Mouse (Mus musculus) testis, adult 2 months (tissue): ENCODE measurements around the gene B3gnt2. TPM values are rescaled to one million over a fixed set of nuclear protein-coding genes. Genes with fewer than 3 reads are reported as not detected.
A peak's percentile ranks its signal among the peaks of the same experiment; 100 is the strongest.

ENCODE experiments used
- H3K27ac ChIP-seq: fragments of 200-500 bp; 2 replicates; pipeline ENCODE4 v1.5.1; 2012; ENCODE audit warnings: low read depth, low read length; ENCODE audit not compliant: control insufficient read depth, insufficient read depth
- H3K27me3 ChIP-seq: fragments of 200-500 bp; 2 replicates; pipeline ENCODE4 v1.6.1; 2012; ENCODE audit warnings: mild to moderate bottlenecking, low read length, moderate library complexity; ENCODE audit not compliant: control insufficient read depth, insufficient read depth
- H3K36me3 ChIP-seq: fragments of 200-500 bp; 2 replicates; pipeline ENCODE4 v1.6.1; 2012; ENCODE audit warnings: mild to moderate bottlenecking, low read length; ENCODE audit not compliant: control insufficient read depth, insufficient read depth
- H3K4me1 ChIP-seq: fragments of 200-500 bp; 2 replicates; pipeline ENCODE4 v1.6.1; 2012; ENCODE audit warnings: low read length; ENCODE audit not compliant: control insufficient read depth, insufficient read depth
- H3K4me3 ChIP-seq: fragments of 200-500 bp; 2 replicates; pipeline ENCODE4 v1.5.1; 2012; ENCODE audit warnings: low read depth, mild to moderate bottlenecking, low read length, moderate library complexity, mixed read lengths; ENCODE audit not compliant: control insufficient read depth
- CTCF ChIP-seq: fragments of 200-500 bp; IDR thresholded peaks from 2 replicates; pipeline ENCODE4 v1.5.1; 2012; ENCODE audit warnings: low read depth, mild to moderate bottlenecking, inconsistent platforms, low read length, moderate library complexity; ENCODE audit not compliant: control insufficient read depth, insufficient read depth, insufficient replicate concordance
- POLR2A ChIP-seq: fragments of 200-500 bp; IDR thresholded peaks from 2 replicates; pipeline ENCODE4 v1.6.1; 2012; ENCODE audit warnings: low read depth, mild to moderate bottlenecking, inconsistent platforms, low read length, moderate library complexity; ENCODE audit not compliant: control insufficient read depth
- polyA plus RNA-seq: library from polyadenylated mRNA; depleted of rRNA; stranded (reverse); fragments of >200 nt; gene quantifications from 2 replicates; pipeline ENCODE4 v1.2.3, GENCODE M21; 2012

The B3gnt2 gene
- polyA plus RNA-seq, 1 experiment = 1.2 TPM

DNA sequence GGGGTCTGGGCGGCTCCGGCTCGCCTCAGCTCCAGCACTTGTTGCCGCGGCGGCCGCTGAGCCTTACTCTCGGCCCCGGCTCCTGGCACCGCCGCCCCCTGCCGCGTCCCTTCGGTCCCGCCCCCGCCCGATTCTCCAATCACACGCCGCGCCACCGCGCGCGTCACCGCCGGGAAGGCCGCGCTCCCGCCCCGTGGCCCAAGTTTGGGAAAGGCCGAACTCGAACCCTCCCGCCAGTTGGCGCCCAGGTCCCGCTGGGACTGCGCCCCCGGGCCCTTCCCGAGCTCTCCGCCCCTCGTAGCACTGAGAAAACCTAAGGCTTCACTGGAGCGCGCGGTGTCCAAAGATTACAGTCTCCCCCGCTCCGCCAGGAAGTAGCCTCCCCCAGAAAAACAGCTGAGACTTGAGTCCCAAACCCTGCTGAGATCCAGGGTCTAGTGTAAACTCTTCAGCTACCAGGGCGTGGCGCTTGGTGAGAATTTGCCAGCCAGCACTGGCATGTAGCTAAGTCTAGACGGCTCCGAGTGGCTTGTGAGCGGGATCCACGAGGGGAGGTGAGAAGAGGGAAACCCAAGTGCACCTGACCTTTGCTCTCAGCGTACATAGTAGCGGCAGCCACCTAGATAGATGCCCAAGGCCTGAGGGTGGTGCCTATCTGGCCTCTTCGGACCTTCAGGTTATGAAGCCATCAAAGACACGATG is 977 bp downstream of the B3gnt2 start:
- TF ChIP-seq CTCF (no peak), POLR2A (peak; percentile 60; the same call in 1 of the 2 replicates)
- Histone ChIP-seq H3K4me1 (peaks cover 17% of the 10 kb centered on the region), H3K27ac (peak overlapping the region; percentile 80), H3K27me3 (peaks cover 4% of the 10 kb centered on the region; the same call in 1 of the 2 replicates), H3K36me3 (no peaks in the 10 kb centered on the region), H3K4me3 (peak overlapping the region; percentile 91)

- peak overlapping the region; percentile 71 for H3K27ac ChIP-seq
- peak overlapping the region; percentile 91 for H3K4me3 ChIP-seq
- no peak for TF ChIP-seq CTCF
- no peak for TF ChIP-seq POLR2A
- H3K4me1 ChIP-seq = peaks cover 17% of the 10 kb centered on the region
- no peaks in the 10 kb centered on the region for H3K36me3 ChIP-seq
- peaks cover 4% of the 10 kb centered on the region; the same call in 1 of the 2 replicates for H3K27me3 ChIP-seq
Observed at GRCm38 (mm10) chr11:22859301-22859632, 1.5 kb downstream of the B3gnt2 start.

DNA sequence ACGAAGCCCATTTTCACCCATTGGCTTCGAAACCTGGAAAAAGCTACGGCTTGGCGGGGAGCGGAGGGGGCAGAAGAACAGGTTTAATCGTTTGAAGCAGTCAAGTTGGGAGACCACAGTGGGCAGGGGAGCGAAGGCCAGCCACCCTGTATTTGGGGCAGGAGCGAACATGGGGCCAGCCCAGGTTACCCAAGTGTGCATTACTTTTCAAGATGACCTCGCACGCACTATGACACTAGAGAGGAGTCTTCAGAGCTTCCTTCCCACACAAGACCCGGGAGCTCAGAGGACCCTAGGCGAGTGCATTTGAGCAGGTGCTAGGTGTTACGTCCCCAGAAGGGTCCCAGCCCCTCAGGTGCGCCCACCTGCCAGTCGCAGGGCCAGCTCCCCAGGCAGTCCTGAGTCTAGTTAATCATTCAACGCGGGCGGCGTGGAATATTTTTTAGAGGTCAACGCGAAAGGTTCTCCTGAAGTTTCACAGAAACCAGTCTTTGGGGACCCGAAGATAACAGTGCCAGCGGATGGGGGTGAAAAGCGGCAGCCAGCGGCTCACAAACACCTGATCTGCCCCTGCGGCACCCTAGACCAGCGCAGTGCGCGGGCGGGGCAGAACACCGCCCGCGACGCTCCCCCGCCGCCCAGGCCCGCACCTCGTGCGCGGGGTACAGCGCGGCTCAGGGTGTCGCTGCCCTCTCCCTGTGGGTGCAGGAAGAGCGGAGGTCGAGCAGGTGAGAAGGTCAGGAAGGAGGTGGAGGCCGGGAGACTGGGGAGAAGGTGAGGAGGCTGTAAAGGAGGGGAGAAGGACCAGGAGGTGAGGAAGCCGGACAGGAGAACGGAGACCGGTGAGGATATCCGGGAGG is 2.1 kb downstream of the B3gnt2 start:
- Histone ChIP-seq H3K4me3 (peak overlapping the region; percentile 91), H3K27ac (peak overlapping the region; percentile 71), H3K27me3 (peaks cover 4% of the 10 kb centered on the region; the same call in 1 of the 2 replicates), H3K36me3 (no peaks in the 10 kb centered on the region), H3K4me1 (peaks cover 17% of the 10 kb centered on the region)
- TF ChIP-seq CTCF (no peak), POLR2A (no peak)

DNA sequence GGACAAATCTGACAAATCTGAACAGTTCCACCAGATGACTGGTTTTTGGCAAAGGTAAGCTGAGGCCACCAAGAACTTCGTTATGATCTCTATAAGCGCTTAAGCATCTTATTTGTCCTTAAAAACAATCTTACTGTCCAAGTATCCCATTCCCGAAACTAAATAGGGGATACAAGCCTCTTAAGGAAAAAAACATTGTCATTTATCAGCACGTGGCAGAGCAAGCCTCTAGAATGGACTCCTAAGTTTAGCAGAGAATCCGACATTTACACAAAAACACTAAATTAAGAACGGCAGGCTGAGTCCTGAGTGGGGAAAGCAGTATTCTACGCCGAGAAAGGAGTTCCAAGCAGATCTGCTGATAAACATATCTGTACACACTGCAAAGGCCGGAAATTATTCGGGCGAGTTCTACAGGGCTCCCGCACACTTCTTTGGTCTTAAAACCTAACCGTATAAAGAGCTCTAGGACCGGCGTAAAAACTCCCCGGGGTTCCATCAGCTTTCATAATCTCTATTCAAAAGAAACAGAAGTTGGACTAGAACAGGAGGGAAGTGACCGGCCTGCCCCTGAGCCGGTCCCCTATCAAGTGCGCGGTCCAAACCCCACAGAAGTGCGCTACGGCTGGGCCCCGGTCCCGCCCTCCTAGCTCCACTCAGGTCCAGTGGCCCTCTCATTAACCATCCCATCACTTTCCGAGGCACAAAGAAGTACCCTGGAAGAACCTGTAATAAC is 2.9 kb downstream of the B3gnt2 start:
- peaks cover 4% of the 10 kb centered on the region; the same call in 1 of the 2 replicates for H3K27me3 ChIP-seq
- no peak overlapping the region for H3K27ac ChIP-seq

DNA sequence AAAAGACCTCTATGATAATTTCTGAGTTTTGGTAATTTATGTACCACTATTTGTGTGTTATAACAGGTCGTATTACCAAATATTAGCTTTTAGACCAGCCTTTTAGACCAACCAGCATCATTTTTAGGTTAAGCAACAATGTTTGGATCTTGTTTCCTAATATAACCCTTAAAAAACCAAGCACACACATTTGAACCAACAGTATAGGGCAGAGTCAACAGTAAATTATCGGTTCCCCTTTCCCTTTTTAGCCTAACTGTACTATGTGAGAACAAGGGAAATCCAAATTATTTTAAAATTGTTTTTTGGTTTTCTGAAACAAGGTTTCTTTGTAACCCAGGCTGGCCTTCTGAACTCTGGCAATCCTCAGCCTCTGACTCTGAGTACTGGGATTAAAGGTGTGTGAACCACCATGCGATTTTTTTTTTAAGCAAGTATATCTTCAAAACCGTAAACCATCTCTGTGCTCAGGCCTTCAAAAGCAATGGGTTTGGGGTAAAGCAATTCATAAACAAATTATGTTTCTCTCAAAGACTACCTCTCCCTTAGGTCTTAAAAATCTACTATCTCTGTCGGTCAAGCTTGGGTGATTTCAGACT is 3.6 kb downstream of the B3gnt2 start:
- Histone ChIP-seq H3K27ac (no peak overlapping the region), H3K4me1 (peaks cover 17% of the 10 kb centered on the region), H3K36me3 (no peaks in the 10 kb centered on the region), H3K4me3 (no peak overlapping the region), H3K27me3 (peaks cover 4% of the 10 kb centered on the region; the same call in 1 of the 2 replicates)
- no peak for TF ChIP-seq CTCF
- no peak for TF ChIP-seq POLR2A

More for the DNA sequence above, 2.9 kb downstream of the B3gnt2 start:
- peak overlapping the region; percentile 91 for H3K4me3 ChIP-seq
- no peaks in the 10 kb centered on the region for H3K36me3 ChIP-seq
- TF ChIP-seq POLR2A (no peak), CTCF (no peak)
- peaks cover 17% of the 10 kb centered on the region for H3K4me1 ChIP-seq

GRCm38 (mm10) chr11:22856371-22856965 is 4.3 kb downstream of the B3gnt2 start:
- H3K27me3 ChIP-seq = peaks cover 4% of the 10 kb centered on the region; the same call in 1 of the 2 replicates
- peaks cover 17% of the 10 kb centered on the region for H3K4me1 ChIP-seq
- no peak overlapping the region for H3K27ac ChIP-seq
- no peaks in the 10 kb centered on the region for H3K36me3 ChIP-seq
- no peak overlapping the region for H3K4me3 ChIP-seq
- TF ChIP-seq CTCF (no peak), POLR2A (no peak)

DNA sequence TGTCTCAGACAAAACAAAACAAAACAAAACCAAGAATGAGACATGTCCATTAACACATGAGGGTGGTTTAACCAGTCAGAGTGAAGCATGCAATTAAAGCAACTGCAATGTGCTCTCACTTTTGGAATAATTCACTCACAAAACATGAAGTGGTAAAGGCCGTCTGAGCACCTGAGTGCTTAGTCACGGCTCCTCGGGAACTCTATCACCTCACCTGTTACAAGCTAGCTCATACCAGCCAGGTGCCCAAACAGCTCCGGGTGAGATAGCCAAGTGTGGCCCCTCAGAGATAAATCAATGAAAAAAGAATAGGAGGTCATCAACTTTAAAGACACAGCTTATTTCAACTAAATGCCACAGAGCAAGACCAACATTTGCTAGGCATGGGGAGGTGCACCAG is 6.2 kb downstream of the B3gnt2 start:
- H3K27me3 ChIP-seq = peaks cover 4% of the 10 kb centered on the region; the same call in 1 of the 2 replicates
- H3K27ac ChIP-seq = no peak overlapping the region
- no peaks in the 10 kb centered on the region for H3K36me3 ChIP-seq
- no peak overlapping the region for H3K4me3 ChIP-seq
- no peak for TF ChIP-seq CTCF
- no peak for TF ChIP-seq POLR2A
- H3K4me1 ChIP-seq = peaks cover 8% of the 10 kb centered on the region
